Mouse (Mus musculus) small intestine, adult 2 months (tissue): ENCODE measurements at regions not wholly inside any gene's neighbourhood (a gene's known extent, or its start where the extent isn't known, plus 50 kb on each side); places are given as distances from the start of the nearest gene placed in this dataset.

Source experiments
- H3K27ac ChIP-seq: fragments of 200-500 bp; 2 replicates; pipeline ENCODE4 v1.5.1; 2012; ENCODE audit warnings: low read depth, low read length, control low read depth, inconsistent platforms; ENCODE audit not compliant: insufficient read depth
- H3K27me3 ChIP-seq: fragments of 200-500 bp; 2 replicates; pipeline ENCODE4 v1.6.1; 2012; ENCODE audit warnings: mild to moderate bottlenecking, moderate library complexity, low read length, inconsistent platforms; ENCODE audit not compliant: control insufficient read depth, insufficient read depth
- H3K36me3 ChIP-seq: fragments of 200-500 bp; 2 replicates; pipeline ENCODE4 v1.6.1; 2012; ENCODE audit warnings: mild to moderate bottlenecking, low read length, control low read depth, inconsistent platforms; ENCODE audit not compliant: control insufficient read depth, insufficient read depth
- H3K4me1 ChIP-seq: fragments of 200-500 bp; 2 replicates; pipeline ENCODE4 v1.6.1; 2012; ENCODE audit warnings: low read length, inconsistent platforms, mixed read lengths; ENCODE audit not compliant: control insufficient read depth, insufficient read depth, insufficient read length
- H3K4me3 ChIP-seq: fragments of 200-500 bp; 2 replicates; pipeline ENCODE4 v1.5.1; 2012; ENCODE audit warnings: low read depth, mild to moderate bottlenecking, control low read depth, inconsistent platforms, low read length, moderate library complexity
- CTCF ChIP-seq: fragments of 200-500 bp; IDR thresholded peaks from 2 replicates; pipeline ENCODE4 v1.5.1; 2012; ENCODE audit warnings: low read depth, mild to moderate bottlenecking, control low read depth, inconsistent platforms, low read length, moderate library complexity, mixed read lengths; ENCODE audit not compliant: insufficient replicate concordance, insufficient read length; ENCODE audit errors: extremely low read depth
- POLR2A ChIP-seq: fragments of 200-500 bp; IDR thresholded peaks from 2 replicates; pipeline ENCODE4 v1.6.1; 2012; ENCODE audit warnings: low read depth, mild to moderate bottlenecking, control low read depth, inconsistent platforms, low read length, moderate library complexity
- WGBS: fragments of 180-500 bp; shearing (Covaris S2); methylation state at CpG from one replicate; pipeline ENCODE4 v1.1.7; 2018; 5-methylcytosine and 5-hydroxymethylcytosine counted together

- Histone ChIP-seq H3K27ac (no peak overlapping the region), H3K27me3 (no peaks in the 10 kb centered on the region), H3K4me3 (no peak overlapping the region), H3K4me1 (no peaks in the 10 kb centered on the region), H3K36me3 (no peaks in the 10 kb centered on the region)
- 95% methylated on average over 3 of the region's 3 CpGs for WGBS
- TF ChIP-seq POLR2A (no peak), CTCF (no peak)
Observed at GRCm38 (mm10) chr19:37788540-37788939, 90.9 kb downstream of the Cyp26a1 start.

GRCm38 (mm10) chr19:37789576-37790180 lies 92.1 kb downstream of the Cyp26a1 start:
- TF ChIP-seq POLR2A (no peak), CTCF (no peak)
- WGBS, result 29% methylated on average over 12 of the region's 12 CpGs
- no peaks in the 10 kb centered on the region for H3K36me3 ChIP-seq
- H3K27ac ChIP-seq, result no peak overlapping the region
- no peaks in the 10 kb centered on the region for H3K27me3 ChIP-seq
- H3K4me3 ChIP-seq, result no peak overlapping the region
- no peaks in the 10 kb centered on the region for H3K4me1 ChIP-seq

- Histone ChIP-seq H3K27ac (no peak overlapping the region), H3K27me3 (no peaks in the 10 kb centered on the region), H3K4me3 (no peak overlapping the region), H3K4me1 (no peaks in the 10 kb centered on the region), H3K36me3 (no peaks in the 10 kb centered on the region)
- no peak for TF ChIP-seq CTCF
- TF ChIP-seq POLR2A, result no peak
- WGBS, result 72% methylated on average over 24 of the region's 24 CpGs
Observed at GRCm38 (mm10) chr19:37790281-37791073, 92.9 kb downstream of the Cyp26a1 start.

GRCm38 (mm10) chr19:37793176-37793575 lies 95.6 kb downstream of the Cyp26a1 start:
- H3K4me1 ChIP-seq, result no peaks in the 10 kb centered on the region
- no peaks in the 10 kb centered on the region for H3K27me3 ChIP-seq
- TF ChIP-seq POLR2A (no peak), CTCF (no peak)
- H3K4me3 ChIP-seq, result no peak overlapping the region
- H3K27ac ChIP-seq, result no peak overlapping the region
- 84% methylated on average over 9 of the region's 9 CpGs for WGBS
- no peaks in the 10 kb centered on the region for H3K36me3 ChIP-seq

- no peak overlapping the region for H3K4me3 ChIP-seq
- WGBS, result 79% methylated on average over 18 of the region's 18 CpGs
- TF ChIP-seq CTCF (no peak), POLR2A (no peak)
- H3K27ac ChIP-seq, result no peak overlapping the region
- H3K27me3 ChIP-seq, result no peaks in the 10 kb centered on the region
- H3K36me3 ChIP-seq, result no peaks in the 10 kb centered on the region
- H3K4me1 ChIP-seq, result no peaks in the 10 kb centered on the region
Observed at GRCm38 (mm10) chr19:37795552-37796343, 98.2 kb downstream of the Cyp26a1 start.

- no peak overlapping the region for H3K27ac ChIP-seq
- no peaks in the 10 kb centered on the region for H3K4me1 ChIP-seq
- no peaks in the 10 kb centered on the region for H3K27me3 ChIP-seq
- H3K4me3 ChIP-seq, result no peak overlapping the region
- no peaks in the 10 kb centered on the region for H3K36me3 ChIP-seq
- TF ChIP-seq CTCF, result no peak
- no peak for TF ChIP-seq POLR2A
- 68% methylated on average over 3 of the region's 3 CpGs for WGBS
Observed at GRCm38 (mm10) chr19:37800161-37800660, 102.6 kb downstream of the Cyp26a1 start.

GRCm38 (mm10) chr19:37809666-37810065 lies 112.1 kb downstream of the Cyp26a1 start:
- no peak overlapping the region for H3K27ac ChIP-seq
- H3K4me3 ChIP-seq, result no peak overlapping the region
- 75% methylated on average over 11 of the region's 11 CpGs for WGBS
- H3K4me1 ChIP-seq, result no peaks in the 10 kb centered on the region
- no peaks in the 10 kb centered on the region for H3K27me3 ChIP-seq
- TF ChIP-seq POLR2A (no peak), CTCF (no peak)
- H3K36me3 ChIP-seq, result no peaks in the 10 kb centered on the region
